Mouse (Mus musculus) spleen, embryonic (tissue): Measurements from ENCODE around the gene Rab11b.

Experiments used
- CTCF ChIA-PET: fragments of 350-600 bp; sonication (Branson Sonifier 250); formaldehyde crosslinking; loops from one replicate; lab custom pipeline; 2022; lab: Charles Lee

Gene Rab11b

GRCm38 (mm10) chr17:33717982-33718381 lies 42.3 kb downstream of the Rab11b start:
- CTCF ChIA-PET = interaction anchor here (0.6 to 2.2 kb wide), 2 partner anchors 43 to 1194 kb away, joined by 3 to 7 read pairs; no protein-coding TSS in a partner anchor

- CTCF ChIA-PET = interaction anchor here (0.6 to 2.2 kb wide), 2 partner anchors 44 to 1195 kb away, joined by 3 to 7 read pairs; no protein-coding TSS in a partner anchor
Observed at GRCm38 (mm10) chr17:33717246-33717645, 43.1 kb downstream of the Rab11b start.

- CTCF ChIA-PET = no interaction called here
Observed at GRCm38 (mm10) chr17:33714779-33715178, 45.6 kb downstream of the Rab11b start.

GRCm38 (mm10) chr17:33713271-33713670 lies 47.1 kb downstream of the Rab11b start:
- CTCF ChIA-PET = interaction anchor here (0.6 kb wide), 1 partner anchor 31 kb away, joined by 4 read pairs; no protein-coding TSS in a partner anchor

DNA sequence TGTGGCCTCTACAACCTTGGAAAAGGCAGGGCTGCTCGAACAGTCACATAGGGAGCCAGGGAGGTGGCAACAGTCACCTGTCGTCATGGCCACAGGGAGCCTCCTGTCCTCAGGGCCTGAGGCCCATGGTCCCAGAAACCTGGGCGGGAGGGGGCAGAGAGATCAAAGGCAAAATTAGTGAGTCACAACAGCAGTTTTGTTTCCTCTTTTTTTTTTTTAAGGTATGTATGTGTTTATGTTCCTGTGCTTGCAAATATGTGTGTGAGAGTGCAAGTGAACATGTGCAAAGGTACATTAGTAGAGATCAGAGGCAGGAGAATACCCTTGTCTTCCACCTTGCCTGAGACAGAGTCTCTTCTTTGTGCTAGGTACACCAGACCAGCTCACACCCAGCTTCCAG lies 50.5 kb downstream of the Rab11b start:
- CTCF ChIA-PET = no interaction called here

DNA sequence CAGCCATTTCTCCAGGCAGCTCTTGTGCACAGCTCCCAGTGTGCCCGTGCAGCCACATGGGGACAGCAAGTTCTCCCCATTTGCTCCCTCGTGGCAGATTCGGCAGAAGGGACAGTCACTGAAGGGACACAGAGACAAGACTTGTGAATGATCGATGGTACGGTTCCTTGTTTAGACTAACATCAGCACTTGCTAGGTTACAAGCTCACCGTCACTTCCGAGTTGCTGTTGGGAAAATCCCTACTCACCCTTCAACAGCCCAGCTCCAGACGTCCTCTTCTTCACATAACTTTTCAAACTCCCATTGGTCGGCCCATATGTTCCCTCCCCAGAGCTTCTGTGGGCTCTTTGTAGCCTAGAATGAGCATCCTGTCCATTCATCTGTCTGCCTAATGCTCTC lies 57.2 kb downstream of the Rab11b start:
- CTCF ChIA-PET = no interaction called here

- CTCF ChIA-PET = no interaction called here
Observed at GRCm38 (mm10) chr17:33702178-33702577, 58.2 kb downstream of the Rab11b start.

- CTCF ChIA-PET = interaction anchor here (0.6 kb wide), 1 partner anchor 229 kb away, joined by 6 read pairs; no protein-coding TSS in a partner anchor
Observed at GRCm38 (mm10) chr17:33695471-33695870, 64.9 kb downstream of the Rab11b start.
